Mouse (Mus musculus): ENCODE measurements around the gene Amz1. TPM values are rescaled to one million over a fixed set of nuclear protein-coding genes. Genes with fewer than 3 reads are reported as not detected.

Amz1 gene
- total RNA-seq (2021) = under 1 TPM in 1 of 2 experiments, not detected in 1; 0.29 TPM
- long read RNA-seq, experiment 1 = 0 reads
- long read RNA-seq, experiment 2 = 0 reads

- no peak for DNase-seq
These were observed at the start of gene Amz1 for GRCm38 (mm10) chr5:140723822-140724221. TSS of gene Amz1 (plus strand) at chr5:140724127.

- no peak for DNase-seq
These were observed 48.8 kb upstream of the Amz1 start for GRCm38 (mm10) chr5:140675079-140675478.

- DNase-seq = no peak
These were observed 48.3 kb upstream of the Amz1 start for GRCm38 (mm10) chr5:140675640-140676039.

- no peak for DNase-seq
These were observed 46.8 kb upstream of the Amz1 start for GRCm38 (mm10) chr5:140677137-140677536.

- no peak for DNase-seq
These were observed 43.9 kb upstream of the Amz1 start for GRCm38 (mm10) chr5:140680051-140680450.

- DNase-seq = no peak
These were observed 43.0 kb upstream of the Amz1 start for GRCm38 (mm10) chr5:140680950-140681349.

GRCm38 (mm10) chr5:140682113-140682512, 41.8 kb upstream of the Amz1 start:
- DNase-seq = no peak

GRCm38 (mm10) chr5:140684343-140685148, 39.4 kb upstream of the Amz1 start:
- DNase-seq = no peak

GRCm38 (mm10) chr5:140688434-140688833, 35.5 kb upstream of the Amz1 start:
- DNase-seq = no peak

- no peak for DNase-seq
These were observed 27.9 kb upstream of the Amz1 start for GRCm38 (mm10) chr5:140695987-140696386.

- no peak for DNase-seq
These were observed 24.2 kb upstream of the Amz1 start for GRCm38 (mm10) chr5:140699776-140700175.

- peak; percentile 23 for DNase-seq
These were observed 22.3 kb upstream of the Amz1 start for GRCm38 (mm10) chr5:140701661-140702060.

GRCm38 (mm10) chr5:140702103-140702513, 21.8 kb upstream of the Amz1 start, which contains the start of gene Iqce:
TSS of gene Iqce (minus strand) at chr5:140702378.
- peak; percentile 93 for DNase-seq

- no peak for DNase-seq
These were observed 21.2 kb upstream of the Amz1 start for GRCm38 (mm10) chr5:140702618-140703175.

GRCm38 (mm10) chr5:140703480-140704377, 20.2 kb upstream of the Amz1 start:
- DNase-seq = no peak

GRCm38 (mm10) chr5:140704378-140705251, 19.3 kb upstream of the Amz1 start, which contains the start of gene Brat1:
TSS of gene Brat1 (plus strand) at chr5:140705011.
- peak; percentile 100 for DNase-seq

- DNase-seq = no peak
These were observed 18.3 kb upstream of the Amz1 start for GRCm38 (mm10) chr5:140705501-140706171.

GRCm38 (mm10) chr5:140710315-140710714, 13.6 kb upstream of the Amz1 start:
- no peak for DNase-seq

- no peak for DNase-seq
These were observed 12.9 kb upstream of the Amz1 start for GRCm38 (mm10) chr5:140711040-140711439.

GRCm38 (mm10) chr5:140720773-140721172, 3.2 kb upstream of the Amz1 start:
- DNase-seq = no peak

GRCm38 (mm10) chr5:140722121-140722520, 1.8 kb upstream of the Amz1 start:
- DNase-seq = no peak
